Mouse (Mus musculus) cerebellum, postnatal 14 days (tissue): ENCODE data around the gene Ifit1bl1.
"Not testable (repeated sequence)": the region's sequence is repeated elsewhere in the genome, so short reads cannot be mapped to it uniquely, and the experiment has no call there.

Source experiments
- DNase-seq, 2 experiments: peaks; one replicate each; pipeline ENCODE4 v3.0.0; 2021; ENCODE audit warnings: mixed read lengths in 2 of 2

Gene Ifit1bl1

GRCm38 (mm10) chr19:34587898-34588692 lies 13.7 kb downstream of the Ifit1bl1 start:
- not testable (repeated sequence) for DNase-seq

DNA sequence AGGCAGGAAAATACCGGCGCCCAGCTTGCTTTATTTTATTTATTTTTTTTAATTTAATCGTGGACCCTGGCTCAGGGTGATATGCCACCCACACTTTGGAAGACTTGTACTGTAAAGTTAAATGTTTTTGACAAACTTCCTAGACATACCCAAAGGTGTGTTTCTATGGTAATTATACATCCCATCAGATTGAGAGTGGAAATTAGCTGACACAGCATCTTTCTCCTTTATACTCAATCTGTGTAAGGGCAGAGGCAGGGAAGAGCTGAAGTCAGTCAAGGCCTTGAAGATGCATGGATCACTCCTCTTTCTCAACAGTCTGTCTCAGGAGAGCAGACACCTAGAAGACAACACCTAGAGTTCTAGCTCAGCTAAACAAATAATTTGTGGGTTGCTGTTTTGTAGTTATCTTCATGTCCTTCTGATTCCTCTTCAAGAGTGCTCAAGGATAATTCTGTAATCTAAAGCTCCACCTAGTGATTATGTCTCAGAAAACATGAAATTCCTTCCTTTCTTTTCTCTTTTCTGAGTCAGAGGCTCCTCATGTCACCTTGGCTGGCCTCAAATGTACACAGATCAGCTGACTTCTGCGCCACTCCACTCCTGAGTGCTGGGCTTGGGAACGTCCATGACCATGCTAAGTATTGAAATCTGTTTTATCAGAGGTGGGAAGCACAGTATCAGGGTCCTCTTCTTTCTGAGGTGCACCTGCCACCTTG lies 15.9 kb downstream of the Ifit1bl1 start:
- DNase-seq = not testable (repeated sequence)

DNA sequence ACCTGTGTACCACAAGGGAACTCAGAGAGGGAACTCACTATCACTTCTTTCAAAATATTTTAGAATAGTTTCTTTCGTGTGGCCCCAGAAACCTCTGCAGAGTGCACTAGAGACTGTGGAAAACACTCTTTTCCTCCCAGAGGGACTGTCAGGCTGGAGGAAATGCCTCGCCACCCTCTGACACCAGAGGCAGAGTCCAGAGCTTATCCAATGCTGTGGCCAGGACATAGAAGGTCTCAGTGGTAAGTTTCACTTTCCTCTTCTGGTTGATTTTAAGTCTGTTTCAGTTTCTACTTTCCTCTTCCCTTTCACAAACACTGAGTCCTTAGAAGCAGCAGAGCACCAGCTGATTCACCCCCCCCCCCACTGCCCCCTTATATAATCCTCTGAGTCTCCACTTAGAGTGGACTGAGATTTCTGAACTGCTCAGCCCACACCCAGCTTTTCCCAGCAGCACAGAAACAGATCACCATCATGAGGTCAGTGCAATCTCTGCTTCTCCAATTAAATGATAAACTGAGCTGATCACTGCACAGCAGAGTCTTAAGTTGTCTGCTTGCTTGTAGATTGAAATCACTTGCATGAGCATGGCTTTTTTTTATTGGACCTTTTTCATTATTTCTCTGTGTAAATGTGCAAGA lies 18.5 kb downstream of the Ifit1bl1 start, which contains the start of gene Ifit3:
Gene Ifit3, plus strand, starts transcription at position 406 of the 641 bp plus-strand sequence.
- not testable (repeated sequence) for DNase-seq

DNA sequence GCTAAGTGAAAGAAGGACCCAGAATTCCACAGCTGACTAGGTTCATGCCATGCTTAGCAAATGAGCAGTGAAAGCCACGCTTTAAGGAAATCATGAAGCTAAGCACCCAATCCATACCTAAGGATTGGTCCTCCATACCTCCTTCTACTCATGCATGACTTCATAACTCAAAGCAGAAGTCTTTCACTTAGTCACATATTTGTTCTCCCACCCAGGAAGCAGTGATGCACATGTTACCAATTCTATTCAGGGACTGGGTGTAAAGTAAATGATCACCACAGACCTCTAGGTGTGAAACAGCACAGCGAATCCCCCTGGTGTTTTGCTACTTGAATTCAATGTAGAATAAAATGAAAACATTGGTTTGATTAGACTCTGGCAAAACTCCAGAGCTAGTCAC lies 19.1 kb downstream of the Ifit1bl1 start:
- DNase-seq = not testable (repeated sequence)

DNA sequence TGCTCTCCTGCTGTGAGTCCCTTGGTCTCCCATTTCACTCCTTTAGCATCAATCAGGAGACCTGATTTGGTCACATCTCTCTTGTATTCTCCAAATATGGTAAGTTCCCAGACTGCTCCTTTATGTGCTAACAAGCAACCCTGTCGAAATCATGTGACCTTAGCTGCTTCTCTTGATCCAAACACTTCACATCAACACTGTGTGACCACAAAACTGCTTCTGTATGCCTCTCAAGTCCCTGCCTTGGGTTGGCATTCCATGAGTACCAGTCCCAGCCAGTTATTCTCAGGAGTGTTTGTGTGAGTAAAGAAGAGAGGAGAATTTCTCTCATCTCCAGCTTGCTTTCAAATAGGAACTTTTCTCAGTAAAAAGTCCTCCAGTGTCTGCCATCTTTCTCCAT lies 24.6 kb downstream of the Ifit1bl1 start:
- DNase-seq = no peak

DNA sequence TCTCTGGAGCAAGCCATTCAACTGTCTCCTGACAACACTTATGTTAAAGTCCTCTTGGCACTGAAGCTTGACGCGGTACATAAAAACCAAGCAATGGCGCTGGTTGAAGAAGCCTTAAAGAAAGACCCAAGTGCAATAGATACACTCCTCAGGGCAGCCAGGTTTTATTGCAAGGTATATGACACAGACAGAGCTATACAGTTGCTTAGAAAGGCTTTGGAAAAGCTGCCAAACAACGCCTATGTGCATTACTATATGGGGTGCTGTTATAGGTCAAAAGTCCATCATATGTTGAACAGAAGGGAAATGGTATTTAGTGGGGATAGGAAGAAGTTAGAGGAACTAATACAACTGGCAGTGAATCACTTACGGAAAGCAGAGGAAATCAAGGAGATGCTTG lies 28.1 kb downstream of the Ifit1bl1 start:
- no peak for DNase-seq

- no peak for DNase-seq
Measured at GRCm38 (mm10) chr19:34571080-34571479, 30.7 kb downstream of the Ifit1bl1 start.

- DNase-seq = no peak
Measured at GRCm38 (mm10) chr19:34569896-34570476, 31.8 kb downstream of the Ifit1bl1 start.

GRCm38 (mm10) chr19:34568988-34569895 lies 32.5 kb downstream of the Ifit1bl1 start:
- DNase-seq = no peak

GRCm38 (mm10) chr19:34566178-34566784 lies 35.5 kb downstream of the Ifit1bl1 start:
- DNase-seq = no peak

DNA sequence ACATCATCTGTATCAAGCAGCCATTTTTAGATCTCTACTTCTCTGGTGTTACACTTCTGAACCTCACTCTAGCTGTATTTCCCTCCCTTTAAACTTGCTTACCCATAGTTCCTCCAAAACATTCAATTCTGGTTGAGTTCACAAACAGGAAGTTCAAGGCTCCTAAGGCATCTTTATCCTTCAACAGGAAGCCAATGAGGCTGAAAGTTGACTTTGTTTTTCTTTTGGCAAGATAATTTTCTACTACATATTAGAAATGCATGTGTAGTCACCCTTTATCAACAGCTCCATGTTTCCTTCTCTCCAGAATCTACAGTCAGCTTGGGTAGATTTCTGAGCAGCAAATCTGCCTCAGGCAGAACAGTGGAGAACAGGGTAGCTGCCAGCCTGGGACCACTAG lies 39.2 kb downstream of the Ifit1bl1 start:
- DNase-seq = no peak

- DNase-seq = no peak
Measured at GRCm38 (mm10) chr19:34556621-34557020, 45.1 kb downstream of the Ifit1bl1 start.

GRCm38 (mm10) chr19:34554061-34554460 lies 47.7 kb downstream of the Ifit1bl1 start:
- no peak for DNase-seq

DNA sequence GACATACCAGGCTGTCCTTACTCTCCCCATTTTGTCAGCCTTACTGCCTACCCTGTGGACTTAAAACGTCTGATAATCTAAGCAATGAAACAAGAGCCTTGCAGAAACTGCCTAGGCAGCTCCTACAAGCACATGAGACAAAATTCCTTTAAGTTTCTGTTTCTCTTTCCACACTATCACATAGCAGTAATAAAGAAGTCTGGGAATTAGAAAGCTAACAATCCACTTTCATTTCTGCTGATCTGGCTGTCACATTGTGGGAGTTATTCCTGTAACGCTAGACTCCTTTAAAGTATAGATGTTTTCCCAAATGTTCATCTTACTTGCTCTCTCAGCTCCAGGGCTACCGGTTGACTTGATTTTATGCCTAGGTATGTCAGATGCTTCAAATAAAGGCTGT lies 48.2 kb downstream of the Ifit1bl1 start:
- DNase-seq = no peak

DNA sequence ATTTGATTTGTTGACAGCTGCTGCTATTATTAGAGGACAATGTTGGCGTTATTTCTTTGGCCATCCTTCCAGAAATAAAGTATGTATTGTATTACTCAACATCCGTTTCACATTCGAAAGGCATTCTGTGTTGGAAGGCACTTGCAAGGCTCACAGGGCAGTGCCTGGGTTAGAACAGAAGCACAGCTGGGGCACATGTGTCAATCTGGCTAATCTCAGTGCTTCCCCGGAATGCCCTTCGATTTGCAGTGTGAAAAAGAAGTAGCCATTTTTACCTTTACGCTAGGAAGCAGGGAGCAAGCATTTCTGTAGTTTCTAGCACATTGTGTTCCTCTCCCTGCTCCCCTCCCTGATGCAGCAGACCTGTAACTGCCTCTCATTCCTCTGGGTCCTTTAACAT lies 48.7 kb downstream of the Ifit1bl1 start:
- DNase-seq = no peak

DNA sequence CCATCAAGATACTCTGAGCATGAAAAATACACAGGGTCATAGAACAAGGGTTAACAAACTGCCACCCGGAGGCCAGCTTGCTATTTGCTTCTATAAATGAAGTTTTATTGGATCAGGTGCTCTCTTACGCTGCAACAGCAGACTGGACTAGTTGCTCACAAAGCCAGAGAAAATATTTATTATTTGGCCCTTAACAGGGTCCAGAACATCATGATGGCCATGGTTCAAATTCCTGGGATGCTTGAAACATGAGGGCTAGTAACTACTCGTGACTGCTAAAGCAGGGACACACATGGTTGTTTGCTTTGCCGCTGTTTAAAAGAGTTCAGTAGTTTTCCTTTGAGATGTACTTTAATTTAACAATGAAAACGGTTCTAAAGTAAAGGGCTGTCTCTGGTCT lies 49.8 kb downstream of the Ifit1bl1 start:
- no peak for DNase-seq

DNA sequence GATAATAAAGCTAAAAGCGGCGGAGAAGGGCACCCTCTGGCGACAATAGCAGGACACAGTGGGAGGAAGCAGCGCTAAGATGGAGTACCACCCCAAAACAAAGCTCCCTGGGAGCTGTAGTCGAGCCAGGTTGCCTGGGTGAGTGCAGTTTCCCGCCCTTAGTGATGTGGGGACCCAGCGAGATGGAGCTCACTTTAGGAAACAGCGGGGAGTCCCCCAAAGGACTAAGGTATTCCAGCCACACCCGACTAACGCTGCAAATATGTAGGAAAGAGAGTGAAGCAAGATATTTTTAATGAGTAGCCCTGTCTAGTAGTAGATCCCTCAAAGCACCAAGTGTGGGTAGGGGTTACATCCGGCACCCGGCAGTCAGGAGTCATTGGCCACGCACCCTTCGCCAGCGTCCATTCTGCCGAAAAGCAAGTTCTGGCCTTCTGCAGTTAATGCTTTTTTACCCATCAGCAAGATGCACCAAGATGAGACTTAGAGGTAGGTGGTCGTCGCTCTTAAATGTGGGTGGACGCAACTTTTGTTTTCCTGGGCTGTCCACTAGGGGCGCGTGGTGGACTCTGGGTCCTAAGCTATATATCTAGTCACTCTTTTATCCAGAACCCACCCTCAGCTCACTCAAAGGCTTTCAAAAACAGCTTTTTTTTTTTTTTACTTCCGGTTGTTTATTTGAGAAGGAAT lies 51.1 kb downstream of the Ifit1bl1 start, which contains the start of gene Ifit2:
Gene Ifit2, plus strand, starts transcription at position 161 of the 690 bp plus-strand sequence.
- DNase-seq = peak; percentile 67 to 71

GRCm38 (mm10) chr19:34550205-34550533 lies 51.6 kb downstream of the Ifit1bl1 start:
- DNase-seq = no peak

- DNase-seq = peak; percentile 80 to 88
Measured at GRCm38 (mm10) chr19:34547976-34548375, 53.8 kb downstream of the Ifit1bl1 start.

GRCm38 (mm10) chr19:34546211-34546610 lies 55.5 kb downstream of the Ifit1bl1 start:
- DNase-seq = no peak
